In the genomic region with DNA sequence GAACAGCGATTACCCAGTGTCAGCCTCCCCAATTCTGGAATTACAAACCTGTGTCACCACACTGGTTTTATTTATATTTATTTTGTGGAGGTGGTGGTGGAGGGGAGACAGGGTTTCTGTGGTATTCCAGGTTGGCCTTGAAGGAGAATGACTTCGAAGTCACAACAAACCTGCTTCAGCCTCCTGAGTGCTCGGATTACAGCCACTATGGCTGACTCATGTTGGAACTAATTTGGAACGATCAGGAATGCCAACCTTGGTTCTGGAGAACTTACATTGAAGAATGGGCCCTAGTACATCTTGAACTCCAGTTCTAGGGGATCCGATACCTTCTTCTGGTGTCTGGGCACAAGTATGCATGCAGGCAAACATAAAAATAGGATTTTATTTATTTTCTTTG, we compare ENCODE assay signal across 8 mouse cellular contexts. TPM values are rescaled to one million over a fixed set of nuclear protein-coding genes. Genes with fewer than 3 reads are reported as not detected.
DNase-seq lines count a peak whose midpoint lies in the region; ATAC-seq and TF ChIP-seq lines count a peak whose summit lies in the region.

No protein-coding gene starts in this region.

- H3K27ac ChIP-seq in cerebellum, adult 2 months (ENCODE audit: insufficient read depth, low read length): peak overlapping the region; percentile 10; the same call in 1 of the 2 replicates
- peak overlapping the region; percentile 77 for H3K27ac ChIP-seq in testis, adult 2 months (ENCODE audit: control insufficient read depth, insufficient read depth, low read depth, low read length)
- no peak overlapping the region for H3K27ac ChIP-seq in liver, embryonic 11.5 days (ENCODE audit: low read depth, low read length)

- peak overlapping the region; percentile 73 for H3K9ac ChIP-seq in liver, embryonic 11.5 days (ENCODE audit: low read depth, low read length)

- no peaks in the 10 kb centered on the region for H3K9me3 ChIP-seq in liver, embryonic 11.5 days (ENCODE audit: control insufficient read depth, low read length)

- H3K36me3 ChIP-seq in testis, adult 2 months (ENCODE audit: control insufficient read depth, insufficient read depth, low read length): no peaks in the 10 kb centered on the region
- no peaks in the 10 kb centered on the region for H3K36me3 ChIP-seq in liver, embryonic 11.5 days (ENCODE audit: control insufficient read depth, insufficient read depth, low read length)

- TF ChIP-seq CTCF in cerebellum, adult 2 months (IDR thresholded peaks at IDR 0.05; ENCODE audit: borderline replicate concordance, insufficient read depth, low read depth, low read length): no peak
- TF ChIP-seq CTCF in testis, adult 2 months (IDR thresholded peaks at IDR 0.05; ENCODE audit: control insufficient read depth, insufficient read depth, insufficient replicate concordance, low read depth, low read length): no peak

- no peaks in the 10 kb centered on the region for H3K4me1 ChIP-seq in cerebellum, adult 2 months (ENCODE audit: control insufficient read depth, insufficient read depth, low read length)
- peaks cover 5% of the 10 kb centered on the region for H3K4me1 ChIP-seq in testis, adult 2 months (ENCODE audit: control insufficient read depth, insufficient read depth, low read length)
- H3K4me1 ChIP-seq in liver, embryonic 11.5 days (replicated peaks; ENCODE audit: control insufficient read depth, insufficient read depth, low read length): peaks cover 12% of the 10 kb centered on the region

- no peak for ATAC-seq in liver, embryonic 11.5 days (replicated peaks; ENCODE audit: low FRiP score)
- no peak for ATAC-seq in inflammation-experienced regulatory T-cells, adult 6 months

- no peak overlapping the region for H3K4me3 ChIP-seq in cerebellum, adult 2 months (replicated peaks; ENCODE audit: insufficient read depth, low read depth, low read length)
- peak overlapping the region; percentile 98 for H3K4me3 ChIP-seq in testis, adult 2 months (ENCODE audit: control insufficient read depth, low read depth, low read length)
- peak overlapping the region; percentile 95 for H3K4me3 ChIP-seq in liver, embryonic 11.5 days (ENCODE audit: low read depth, low read length)

- DNase-seq in cerebellum, adult 2 months: peak in 1 of 2 experiments; percentile 19
- DNase-seq in cerebellum, postnatal 25 days: no peak
- DNase-seq in testis, postnatal 10 days (ENCODE audit: low spot score): no peak
- no peak for DNase-seq in liver, embryonic 11.5 days (ENCODE audit: low spot score)
- no peak for DNase-seq in thymus, postnatal 36 days
- DNase-seq in right cerebral cortex, postnatal 4 days: no peak

- H3K27me3 ChIP-seq in cerebellum, adult 2 months (ENCODE audit: control insufficient read depth, insufficient read depth, low read length): no peaks in the 10 kb centered on the region
- no peaks in the 10 kb centered on the region for H3K27me3 ChIP-seq in testis, adult 2 months (ENCODE audit: control insufficient read depth, insufficient read depth, low read length)
- no peaks in the 10 kb centered on the region for H3K27me3 ChIP-seq in liver, embryonic 11.5 days (replicated peaks; ENCODE audit: control insufficient read depth, insufficient read depth, low read length)

- peak overlapping the region; percentile 96 for H3K4me2 ChIP-seq in liver, embryonic 11.5 days

- TF ChIP-seq POLR2A in cerebellum, adult 2 months (IDR thresholded peaks at IDR 0.05; ENCODE audit: borderline replicate concordance, insufficient read depth, low read length): no peak
- TF ChIP-seq POLR2A in testis, adult 2 months (IDR thresholded peaks at IDR 0.05; ENCODE audit: control insufficient read depth, low read depth, low read length): no peak

- 60% methylated on average over 5 of the region's 5 CpGs for WGBS in cerebellum, adult 2 months
- 64% methylated on average over 5 of the region's 5 CpGs for WGBS in liver, embryonic 11.5 days

RNA-seq across cellular contexts. Expression of a gene that starts 2.1 kb away (rescaled TPM):
- 106 and 107 TPM in 2 replicates for polyA plus RNA-seq in cerebellum, adult 2 months (2012; rRNA removed)
- 51.9 and 60.0 TPM in 2 replicates for polyA plus RNA-seq in testis, adult 2 months (2012; rRNA removed)
- polyA plus RNA-seq in liver, embryonic 11.5 days (2014; fragmentation: Nextera tagmentation; extraction: Ambion mirVana): 18.3 and 18.8 TPM in 2 replicates
- 10 to 100 TPM; 40.8 to 54.9 (median 47.8) TPM for polyA plus RNA-seq in inflammation-experienced regulatory T-cells, adult 6 months (2017; shearing (Covaris generic))

RNA-seq across cellular contexts. Expression of a gene that starts 32.0 kb away (rescaled TPM):
- polyA plus RNA-seq in cerebellum, adult 2 months (2012; rRNA removed): 150 and 152 TPM in 2 replicates
- 8.4 and 10.2 TPM in 2 replicates for polyA plus RNA-seq in testis, adult 2 months (2012; rRNA removed)
- 88.1 and 95.1 TPM in 2 replicates for polyA plus RNA-seq in liver, embryonic 11.5 days (2014; fragmentation: Nextera tagmentation; extraction: Ambion mirVana)
- 10 to 100 TPM; 55.2 to 89.6 (median 75.2) TPM for polyA plus RNA-seq in inflammation-experienced regulatory T-cells, adult 6 months (2017; shearing (Covaris generic))

RNA-seq across cellular contexts. Expression of a gene that starts 32.1 kb away (rescaled TPM):
- 43.4 and 46.3 TPM in 2 replicates for polyA plus RNA-seq in cerebellum, adult 2 months (2012; rRNA removed)
- 16.3 and 21.0 TPM in 2 replicates for polyA plus RNA-seq in testis, adult 2 months (2012; rRNA removed)
- polyA plus RNA-seq in liver, embryonic 11.5 days (2014; fragmentation: Nextera tagmentation; extraction: Ambion mirVana): 55.4 and 59.6 TPM in 2 replicates
- 10 to 100 TPM; 18.5 to 22.5 (median 21.3) TPM for polyA plus RNA-seq in inflammation-experienced regulatory T-cells, adult 6 months (2017; shearing (Covaris generic))

RNA-seq across cellular contexts. Expression of a gene that starts 37.7 kb away (rescaled TPM):
- 7.9 and 8.3 TPM in 2 replicates for polyA plus RNA-seq in cerebellum, adult 2 months (2012; rRNA removed)
- polyA plus RNA-seq in testis, adult 2 months (2012; rRNA removed): 10.0 and 11.0 TPM in 2 replicates
- 212 and 218 TPM in 2 replicates for polyA plus RNA-seq in liver, embryonic 11.5 days (2014; fragmentation: Nextera tagmentation; extraction: Ambion mirVana)
- 100 to 1,000 TPM in 1 of 3 experiments, 10 to 100 TPM in 2; 25.5 to 101 (median 26.7) TPM for polyA plus RNA-seq in inflammation-experienced regulatory T-cells, adult 6 months (2017; shearing (Covaris generic))

RNA-seq across cellular contexts. Expression of a gene that starts 45.6 kb away (rescaled TPM):
- 4.7 and 5.6 TPM in 2 replicates for polyA plus RNA-seq in cerebellum, adult 2 months (2012; rRNA removed)
- polyA plus RNA-seq in testis, adult 2 months (2012; rRNA removed): 1.5 and 1.6 TPM in 2 replicates
- polyA plus RNA-seq in liver, embryonic 11.5 days (2014; fragmentation: Nextera tagmentation; extraction: Ambion mirVana): 0.40 TPM in 1 of 2 replicates, not detected in the other
- under 1 TPM in 2 of 3 experiments, not detected in 1; 0.34 to 0.41 TPM for polyA plus RNA-seq in inflammation-experienced regulatory T-cells, adult 6 months (2017; shearing (Covaris generic))
